Comparison of ENCODE assay signal across 8 mouse cellular contexts in genomic region chr6:67169873-67170673, GRCm38 (mm10).
A peak's percentile ranks its signal among the peaks of the same experiment; 100 is the strongest.
DNase-seq lines count a peak whose midpoint lies in the region; ATAC-seq lines count a peak whose summit lies in the region.

No protein-coding gene starts in this region.

- no peak overlapping the region for H3K4me3 ChIP-seq in hindbrain, embryonic 13.5 days
- peak overlapping the region; percentile 88 for H3K4me3 ChIP-seq in megakaryocyte, embryonic 14.5 days (replicated peaks)

- no peaks in the 10 kb centered on the region for H3K27me3 ChIP-seq in hindbrain, embryonic 13.5 days
- no peaks in the 10 kb centered on the region for H3K27me3 ChIP-seq in megakaryocyte, embryonic 14.5 days (replicated peaks)

- H3K9ac ChIP-seq in hindbrain, embryonic 13.5 days: no peak overlapping the region

- peaks cover 9% of the 10 kb centered on the region; the same call in 1 of the 2 replicates for H3K4me1 ChIP-seq in hindbrain, embryonic 13.5 days (replicated peaks)
- H3K4me1 ChIP-seq in megakaryocyte, embryonic 14.5 days: peaks cover 39% of the 10 kb centered on the region

- ATAC-seq in hindbrain, embryonic 13.5 days (ENCODE audit: low FRiP score): peak; percentile 53; the same call in 1 of the 2 replicates

- intact Hi-C loops in left cerebral cortex, postnatal 14 days (cut with DNase I): loop anchor here (2.0 to 5.0 kb wide), 3 partner anchors 97 to 267 kb away; no protein-coding TSS in a partner anchor

- DNase-seq in layer of hippocampus, adult 11-12 months (ENCODE audit: low spot score): peak; percentile 31
- no peak for DNase-seq in layer of hippocampus, adult 9-10 months (ENCODE audit: low spot score)
- peak; percentile 42 for DNase-seq in cerebellum, adult 8-10 months
- peak; percentile 86 for DNase-seq in forelimb bud, embryonic 11.5 days (ENCODE audit: low read depth, low spot score)
- peak; percentile 31 to 54 for DNase-seq in left cerebral cortex, postnatal 14 days (ENCODE audit: low spot score in 2 of 2)
- DNase-seq in right cerebral cortex, postnatal 14 days: peak; percentile 28

- H3K36me3 ChIP-seq in hindbrain, embryonic 13.5 days: no peaks in the 10 kb centered on the region
- no peaks in the 10 kb centered on the region for H3K36me3 ChIP-seq in megakaryocyte, embryonic 14.5 days (replicated peaks; ENCODE audit: low read length)

- H3K9me3 ChIP-seq in hindbrain, embryonic 13.5 days: no peaks in the 10 kb centered on the region
- H3K9me3 ChIP-seq in megakaryocyte, embryonic 14.5 days: peaks cover 3% of the 10 kb centered on the region; the same call in 1 of the 2 replicates

- 55% methylated on average over 13 of the region's 13 CpGs for WGBS in hindbrain, embryonic 13.5 days

- no peak overlapping the region for H3K27ac ChIP-seq in hindbrain, embryonic 13.5 days

- no peak overlapping the region for H3K4me2 ChIP-seq in hindbrain, embryonic 13.5 days
